ENCODE assay signal across 8 mouse cellular contexts in genomic region chr12:29368820-29369175, GRCm38 (mm10).
A peak's percentile ranks its signal among the peaks of the same experiment; 100 is the strongest.
DNase-seq lines count a peak whose midpoint lies in the region; ATAC-seq and TF ChIP-seq lines count a peak whose summit lies in the region.

No protein-coding gene starts in this region.

- DNase-seq in frontal cortex, postnatal 14 days (ENCODE audit: low spot score in 2 of 2) = no peak
- DNase-seq in neural tube, embryonic 11.5 days (ENCODE audit: low spot score) = no peak
- DNase-seq in neural tube, embryonic 10.5 days (ENCODE audit: extremely low spot score, low spot score) = no peak
- no peak for DNase-seq in gastrocnemius, postnatal 4 days (ENCODE audit: low spot score in 2 of 2)
- no peak for DNase-seq in kidney, adult 18-20 months

- no peak overlapping the region for H3K4me3 ChIP-seq in neural tube, embryonic 11.5 days (ENCODE audit: low read depth, low read length)
- no peak overlapping the region for H3K4me3 ChIP-seq in intestine, postnatal 0 days (ENCODE audit: low read depth, low read length)
- no peak overlapping the region for H3K4me3 ChIP-seq in stomach, embryonic 16.5 days (replicated peaks; ENCODE audit: low read length)

- H3K4me2 ChIP-seq in neural tube, embryonic 11.5 days (ENCODE audit: low read depth) = peak overlapping the region; percentile 36
- H3K4me2 ChIP-seq in intestine, postnatal 0 days (replicated peaks; ENCODE audit: low read depth) = peak overlapping the region; percentile 35; the same call in 1 of the 2 replicates
- H3K4me2 ChIP-seq in stomach, embryonic 16.5 days (ENCODE audit: low read depth, low read length) = peak overlapping the region; percentile 43

- ATAC-seq in frontal cortex, adult (ENCODE audit: low TSS enrichment) = peak; percentile 69
- ATAC-seq in neural tube, embryonic 11.5 days (ENCODE audit: insufficient read depth, low FRiP score, low TSS enrichment) = peak; percentile 54; the same call in 1 of the 2 replicates
- no peak for ATAC-seq in intestine, postnatal 0 days
- ATAC-seq in stomach, embryonic 16.5 days (ENCODE audit: insufficient read depth, low FRiP score) = no peak

- no peaks in the 10 kb centered on the region for H3K36me3 ChIP-seq in neural tube, embryonic 11.5 days (ENCODE audit: control insufficient read depth, insufficient read depth, low read length)
- no peaks in the 10 kb centered on the region for H3K36me3 ChIP-seq in intestine, postnatal 0 days (ENCODE audit: control insufficient read depth, insufficient read depth)
- no peaks in the 10 kb centered on the region for H3K36me3 ChIP-seq in stomach, embryonic 16.5 days (ENCODE audit: control insufficient read depth, insufficient read depth, low read length)

- H3K9ac ChIP-seq in neural tube, embryonic 11.5 days (ENCODE audit: low read length) = peak overlapping the region; percentile 30
- no peak overlapping the region for H3K9ac ChIP-seq in intestine, postnatal 0 days (ENCODE audit: low read depth, low read length)
- H3K9ac ChIP-seq in stomach, embryonic 16.5 days (ENCODE audit: low read length) = no peak overlapping the region

- no peak for TF ChIP-seq CTCF in intestine, postnatal 0 days (IDR thresholded peaks at IDR 0.05; ENCODE audit: low read depth)

- WGBS in neural tube, embryonic 11.5 days = 25% methylated on average over 5 of the region's 5 CpGs
- WGBS in intestine, postnatal 0 days = 42% methylated on average over 5 of the region's 5 CpGs
- WGBS in stomach, embryonic 16.5 days = 38% methylated on average over 5 of the region's 5 CpGs

- H3K4me1 ChIP-seq in neural tube, embryonic 11.5 days (ENCODE audit: control insufficient read depth, insufficient read depth, low read length) = peaks cover 7% of the 10 kb centered on the region; the same call in 1 of the 2 replicates
- H3K4me1 ChIP-seq in intestine, postnatal 0 days (replicated peaks; ENCODE audit: control insufficient read depth, insufficient read depth, low read length) = no peaks in the 10 kb centered on the region
- H3K4me1 ChIP-seq in stomach, embryonic 16.5 days (ENCODE audit: control insufficient read depth, insufficient read depth, low read length) = peaks cover 8% of the 10 kb centered on the region; the same call in 1 of the 2 replicates

- peak overlapping the region; percentile 84 for H3K27ac ChIP-seq in neural tube, embryonic 11.5 days (ENCODE audit: low read depth, low read length)
- H3K27ac ChIP-seq in intestine, postnatal 0 days (ENCODE audit: low read depth, low read length) = no peak overlapping the region
- no peak overlapping the region for H3K27ac ChIP-seq in stomach, embryonic 16.5 days (ENCODE audit: low read length)

- no peaks in the 10 kb centered on the region for H3K9me3 ChIP-seq in neural tube, embryonic 11.5 days (ENCODE audit: control insufficient read depth, low read length)
- H3K9me3 ChIP-seq in intestine, postnatal 0 days (ENCODE audit: control insufficient read depth) = no peaks in the 10 kb centered on the region
- H3K9me3 ChIP-seq in stomach, embryonic 16.5 days (replicated peaks; ENCODE audit: control insufficient read depth, low read length) = no peaks in the 10 kb centered on the region

- no peaks in the 10 kb centered on the region for H3K27me3 ChIP-seq in neural tube, embryonic 11.5 days (ENCODE audit: control insufficient read depth, insufficient read depth, low read length)
- H3K27me3 ChIP-seq in intestine, postnatal 0 days (replicated peaks; ENCODE audit: control insufficient read depth, insufficient read depth, low read length) = no peaks in the 10 kb centered on the region
- no peaks in the 10 kb centered on the region for H3K27me3 ChIP-seq in stomach, embryonic 16.5 days (ENCODE audit: control insufficient read depth, insufficient read depth, low read length)

Comparison
In these comparisons a context has a peak if more than half of its experiments do, and no peak if none do; other contexts are left out.
1. ATAC-seq: peak in frontal cortex, adult (single experiment) and neural tube, embryonic 11.5 days (single experiment); none in intestine, postnatal 0 days (single experiment) and stomach, embryonic 16.5 days (single experiment).
2. Peak in every context shown above with its lines, with median percentiles within 50 percentile points of each other: H3K4me2 ChIP-seq.